Mouse (Mus musculus): ENCODE data around the gene Iqce. TPM values are rescaled to one million over a fixed set of nuclear protein-coding genes. Genes with fewer than 3 reads are reported as not detected.

Gene Iqce
- polyA plus RNA-seq, 1 experiment = 49.9 TPM

GRCm38 (mm10) chr5:140731040-140731797, 29.0 kb upstream of the Iqce start:
- TF ChIP-seq CTCF (IDR thresholded peaks at IDR 0.05; ENCODE audit: borderline replicate concordance, extremely low read depth, insufficient read depth, insufficient read length) (no peak), POLR2A (IDR thresholded peaks at IDR 0.05; ENCODE audit: borderline replicate concordance, extremely low read depth, insufficient read depth, insufficient read length, poor library complexity, severe bottlenecking) (no peak)
- no peak for DNase-seq (ENCODE audit: low read depth)

- peak; percentile 27 for DNase-seq (ENCODE audit: low read depth)
These were observed 25.0 kb upstream of the Iqce start for GRCm38 (mm10) chr5:140726946-140727740.

GRCm38 (mm10) chr5:140726062-140726839, 24.1 kb upstream of the Iqce start:
- no peak for TF ChIP-seq POLR2A (IDR thresholded peaks at IDR 0.05; ENCODE audit: borderline replicate concordance, extremely low read depth, insufficient read depth, insufficient read length, poor library complexity, severe bottlenecking)
- TF ChIP-seq CTCF (IDR thresholded peaks at IDR 0.05; ENCODE audit: borderline replicate concordance, extremely low read depth, insufficient read depth, insufficient read length) = no peak
- DNase-seq (ENCODE audit: low read depth) = peak; percentile 96

More at GRCm38 (mm10) chr5:140726946-140727740, 25.0 kb upstream of the Iqce start:
- TF ChIP-seq CTCF (IDR thresholded peaks at IDR 0.05; ENCODE audit: borderline replicate concordance, extremely low read depth, insufficient read depth, insufficient read length) (no peak), POLR2A (IDR thresholded peaks at IDR 0.05; ENCODE audit: borderline replicate concordance, extremely low read depth, insufficient read depth, insufficient read length, poor library complexity, severe bottlenecking) (no peak)

GRCm38 (mm10) chr5:140723822-140724221, 21.6 kb upstream of the Iqce start, which contains the start of gene Amz1:
TSS of gene Amz1 (plus strand) at chr5:140724127.
- TF ChIP-seq CTCF (IDR thresholded peaks at IDR 0.05; ENCODE audit: borderline replicate concordance, extremely low read depth, insufficient read depth, insufficient read length) (0 out of 2 replicates have a peak, but pooled peaks have one; percentile 6), POLR2A (IDR thresholded peaks at IDR 0.05; ENCODE audit: borderline replicate concordance, extremely low read depth, insufficient read depth, insufficient read length, poor library complexity, severe bottlenecking) (no peak)
- DNase-seq (ENCODE audit: low read depth) = peak; percentile 95

- DNase-seq (ENCODE audit: low read depth) = no peak
- no peak for TF ChIP-seq CTCF (IDR thresholded peaks at IDR 0.05; ENCODE audit: borderline replicate concordance, extremely low read depth, insufficient read depth, insufficient read length)
These were observed 19.9 kb upstream of the Iqce start for GRCm38 (mm10) chr5:140722121-140722520.

GRCm38 (mm10) chr5:140720773-140721172, 18.6 kb upstream of the Iqce start:
- no peak for DNase-seq (ENCODE audit: low read depth)
- TF ChIP-seq POLR2A (IDR thresholded peaks at IDR 0.05; ENCODE audit: borderline replicate concordance, extremely low read depth, insufficient read depth, insufficient read length, poor library complexity, severe bottlenecking) = no peak

- no peak for DNase-seq (ENCODE audit: low read depth)
- no peak for TF ChIP-seq POLR2A (IDR thresholded peaks at IDR 0.05; ENCODE audit: borderline replicate concordance, extremely low read depth, insufficient read depth, insufficient read length, poor library complexity, severe bottlenecking)
- TF ChIP-seq CTCF (IDR thresholded peaks at IDR 0.05; ENCODE audit: borderline replicate concordance, extremely low read depth, insufficient read depth, insufficient read length) = no peak
These were observed 8.9 kb upstream of the Iqce start for GRCm38 (mm10) chr5:140711040-140711439.

- TF ChIP-seq POLR2A (IDR thresholded peaks at IDR 0.05; ENCODE audit: borderline replicate concordance, extremely low read depth, insufficient read depth, insufficient read length, poor library complexity, severe bottlenecking) (no peak), CTCF (IDR thresholded peaks at IDR 0.05; ENCODE audit: borderline replicate concordance, extremely low read depth, insufficient read depth, insufficient read length) (no peak)
- no peak for DNase-seq (ENCODE audit: low read depth)
These were observed 8.1 kb upstream of the Iqce start for GRCm38 (mm10) chr5:140710315-140710714.

- DNase-seq (ENCODE audit: low read depth) = no peak
- TF ChIP-seq POLR2A (IDR thresholded peaks at IDR 0.05; ENCODE audit: borderline replicate concordance, extremely low read depth, insufficient read depth, insufficient read length, poor library complexity, severe bottlenecking) = no peak
- no peak for TF ChIP-seq CTCF (IDR thresholded peaks at IDR 0.05; ENCODE audit: borderline replicate concordance, extremely low read depth, insufficient read depth, insufficient read length)
These were observed 3.5 kb upstream of the Iqce start for GRCm38 (mm10) chr5:140705501-140706171.

- peak; percentile 100 for DNase-seq (ENCODE audit: low read depth)
- peak; percentile 82; the same call in 1 of the 2 replicates for TF ChIP-seq POLR2A (IDR thresholded peaks at IDR 0.05; ENCODE audit: borderline replicate concordance, extremely low read depth, insufficient read depth, insufficient read length, poor library complexity, severe bottlenecking)
- no peak for TF ChIP-seq CTCF (IDR thresholded peaks at IDR 0.05; ENCODE audit: borderline replicate concordance, extremely low read depth, insufficient read depth, insufficient read length)
These were observed 2.4 kb upstream of the Iqce start, which contains the start of gene Brat1 for GRCm38 (mm10) chr5:140704378-140705251. TSS of gene Brat1 (plus strand) at chr5:140705011.
